Mouse (Mus musculus): ENCODE measurements around the gene Olfr750.

DNA sequence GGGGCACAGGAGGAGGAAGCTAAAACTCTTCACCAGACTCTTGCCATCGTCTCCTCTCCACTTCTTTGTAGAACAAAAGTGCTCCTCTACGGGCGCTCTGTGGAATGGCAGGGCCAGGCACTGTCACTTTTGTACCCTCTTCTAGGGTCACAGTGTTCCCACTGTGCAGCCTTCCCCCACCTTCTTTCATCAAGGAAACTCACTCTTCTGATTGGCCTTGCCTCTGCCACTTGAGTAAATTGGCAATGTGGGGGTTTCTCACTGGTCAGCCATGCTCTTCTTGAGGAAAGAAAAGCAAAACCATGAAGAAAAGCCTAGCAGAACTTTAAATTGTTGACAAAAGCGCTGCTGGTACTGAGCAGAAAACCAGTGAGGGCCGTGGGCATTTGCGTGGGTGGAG is 32.5 kb downstream of the Olfr750 start, which contains the start of gene Rnase9:
- TF ChIP-seq ZNF384 (IDR thresholded peaks at IDR 0.05; ENCODE audit: low read depth, low read length) (no peak), HCFC1 (IDR thresholded peaks at IDR 0.05; ENCODE audit: borderline replicate concordance, insufficient read depth, low read length) (no peak), CHD2 (IDR thresholded peaks at IDR 0.05; ENCODE audit: low read depth, low read length) (no peak), ZC3H11A (IDR thresholded peaks at IDR 0.05; ENCODE audit: borderline replicate concordance, low read depth, low read length) (no peak), MAFK (IDR thresholded peaks at IDR 0.05; ENCODE audit: insufficient read depth, low read depth, low read length) (no peak)

Data from ES-E14 (cell line).